Mouse (Mus musculus): ENCODE measurements around the gene Plin1.

GRCm38 (mm10) chr7:79680231-79680630 is 52.5 kb downstream of the Plin1 start:
- TF ChIP-seq CTCF (IDR thresholded peaks at IDR 0.05) = no peak
- no peak for TF ChIP-seq EP300 (IDR thresholded peaks at IDR 0.05)
